Mouse (Mus musculus) thymus, adult 2 months (tissue): ENCODE measurements at regions not wholly inside any gene's neighbourhood (a gene's known extent, or its start where the extent isn't known, plus 50 kb on each side); places are given as distances from the start of the nearest gene placed in this dataset.

Experiments
- CTCF ChIP-seq: fragments of 200-500 bp; IDR thresholded peaks from 2 replicates; pipeline ENCODE4 v1.5.1; 2012; ENCODE audit warnings: mild to moderate bottlenecking, control low read depth, low read length, moderate library complexity, borderline replicate concordance; ENCODE audit not compliant: control insufficient read depth, poor library complexity, insufficient read depth; ENCODE audit errors: extremely low read depth
- POLR2A ChIP-seq: fragments of 200-500 bp; IDR thresholded peaks from 2 replicates; pipeline ENCODE4 v1.6.1; 2012; ENCODE audit warnings: mild to moderate bottlenecking, low read length, control low read depth, moderate library complexity; ENCODE audit not compliant: control insufficient read depth, poor library complexity, insufficient read depth; ENCODE audit errors: extremely low read depth

- TF ChIP-seq CTCF: no peak
- no peak for TF ChIP-seq POLR2A
Observed at GRCm38 (mm10) chr11:84684325-84684724, 135.0 kb downstream of the Mrm1 start.
